Mouse (Mus musculus) cerebellum, postnatal 10 days (tissue): ENCODE results near the gene Ccdc152.
"Not testable (repeated sequence)": the region's sequence is repeated elsewhere in the genome, so short reads cannot be mapped to it uniquely, and the experiment has no call there.

ENCODE experiments used
- DNase-seq, 2 experiments: peaks; one replicate each; pipeline ENCODE4 v3.0.0; 2021; ENCODE audit warnings: mixed read lengths in 2 of 2

Ccdc152 gene

GRCm38 (mm10) chr15:3273191-3273590, 30.1 kb downstream of the Ccdc152 start:
- DNase-seq = no peak

GRCm38 (mm10) chr15:3271216-3271615, 32.1 kb downstream of the Ccdc152 start:
- no peak for DNase-seq

GRCm38 (mm10) chr15:3270646-3271077, 32.7 kb downstream of the Ccdc152 start:
- DNase-seq = peak; percentile 17 to 42

GRCm38 (mm10) chr15:3269996-3270645, 33.2 kb downstream of the Ccdc152 start:
- DNase-seq = no peak

GRCm38 (mm10) chr15:3269496-3269895, 33.8 kb downstream of the Ccdc152 start:
- no peak for DNase-seq

- no peak for DNase-seq
Measured at GRCm38 (mm10) chr15:3268247-3268646, 35.1 kb downstream of the Ccdc152 start, which contains the start of gene Selenop. Gene Selenop (plus strand): TSS chr15:3268547.

GRCm38 (mm10) chr15:3264828-3265227, 38.5 kb downstream of the Ccdc152 start:
- no peak for DNase-seq

- no peak for DNase-seq
Measured at GRCm38 (mm10) chr15:3264293-3264692, 39.0 kb downstream of the Ccdc152 start.

- DNase-seq = no peak
Measured at GRCm38 (mm10) chr15:3262883-3263282, 40.4 kb downstream of the Ccdc152 start.

GRCm38 (mm10) chr15:3260309-3260708, 43.0 kb downstream of the Ccdc152 start:
- DNase-seq = no peak

- DNase-seq = no peak
Measured at GRCm38 (mm10) chr15:3259025-3259424, 44.3 kb downstream of the Ccdc152 start.

- no peak for DNase-seq
Measured at GRCm38 (mm10) chr15:3251718-3252067, 51.6 kb downstream of the Ccdc152 start.

GRCm38 (mm10) chr15:3251031-3251717, 52.2 kb downstream of the Ccdc152 start:
- no peak for DNase-seq

GRCm38 (mm10) chr15:3250620-3251019, 52.7 kb downstream of the Ccdc152 start:
- DNase-seq = no peak

- DNase-seq = not testable (repeated sequence)
Measured at GRCm38 (mm10) chr15:3245036-3245435, 58.3 kb downstream of the Ccdc152 start.

GRCm38 (mm10) chr15:3237963-3238362, 65.4 kb downstream of the Ccdc152 start:
- no peak for DNase-seq

GRCm38 (mm10) chr15:3236338-3236737, 67.0 kb downstream of the Ccdc152 start:
- DNase-seq = no peak

GRCm38 (mm10) chr15:3233837-3234551, 69.3 kb downstream of the Ccdc152 start:
- DNase-seq = no peak

GRCm38 (mm10) chr15:3232168-3232835, 71.0 kb downstream of the Ccdc152 start:
- DNase-seq = peak in 1 of 2 experiments; percentile 10

GRCm38 (mm10) chr15:3231004-3231403, 72.3 kb downstream of the Ccdc152 start:
- no peak for DNase-seq
